Mouse (Mus musculus) neural tube, embryonic 11.5 days (tissue): ENCODE measurements around the gene Cactin. TPM values are rescaled to one million over a fixed set of nuclear protein-coding genes. Genes with fewer than 3 reads are reported as not detected.
A peak's percentile ranks its signal among the peaks of the same experiment; 100 is the strongest.

Source experiments
- ATAC-seq: fragments of 200-750 bp; cut with Nextera tagmentation; 2 replicates; pipeline ENCODE4 v1.8.0; 2017; ENCODE audit warnings: moderate number of reproducible peaks, mild to moderate bottlenecking, moderate TSS enrichment, moderate library complexity; ENCODE audit not compliant: insufficient read depth, low FRiP score, low TSS enrichment
- DNase-seq: peaks from one replicate; pipeline ENCODE4 v3.0.0-alpha.2; 2015; ENCODE audit warnings: low spot score
- H3K27ac ChIP-seq: fragments of 300-500 bp; sonication (generic); 2 replicates; pipeline ENCODE4 v1.5.1; 2014; ENCODE audit warnings: low read depth, mild to moderate bottlenecking, low read length
- H3K27me3 ChIP-seq: fragments of 300-500 bp; sonication (generic); 2 replicates; pipeline ENCODE4 v1.6.1; 2014; ENCODE audit warnings: mild to moderate bottlenecking, low read length, mixed read lengths; ENCODE audit not compliant: control insufficient read depth, insufficient read depth
- H3K36me3 ChIP-seq: fragments of 300-500 bp; sonication (generic); 2 replicates; pipeline ENCODE4 v1.6.1; 2014; ENCODE audit warnings: mild to moderate bottlenecking, low read length, moderate library complexity, mixed read lengths; ENCODE audit not compliant: control insufficient read depth, insufficient read depth
- H3K4me1 ChIP-seq: fragments of 300-500 bp; sonication (generic); 2 replicates; pipeline ENCODE4 v1.6.1; 2014; ENCODE audit warnings: low read length, mixed read lengths; ENCODE audit not compliant: control insufficient read depth, insufficient read depth
- H3K4me2 ChIP-seq: fragments of 300-500 bp; sonication (generic); 2 replicates; pipeline ENCODE4 v1.6.1; 2014; ENCODE audit warnings: low read depth, mild to moderate bottlenecking, moderate library complexity
- H3K4me3 ChIP-seq: fragments of 300-500 bp; sonication (generic); 2 replicates; pipeline ENCODE4 v1.5.1; 2014; ENCODE audit warnings: low read depth, low read length
- H3K9ac ChIP-seq: fragments of 300-500 bp; sonication (generic); 2 replicates; pipeline ENCODE4 v1.6.1; 2014; ENCODE audit warnings: mild to moderate bottlenecking, low read length
- H3K9me3 ChIP-seq: fragments of 300-500 bp; sonication (generic); 2 replicates; pipeline ENCODE4 v1.6.1; 2016; ENCODE audit warnings: low read length; ENCODE audit not compliant: control insufficient read depth
- WGBS: fragments of 180-500 bp; shearing (Covaris S2); extraction: QIAGEN DNeasy Blood & Tissue Kit; methylation state at CpG from one replicate; pipeline ENCODE4 v1.1.7; 2014; 5-methylcytosine and 5-hydroxymethylcytosine counted together
- polyA plus RNA-seq: library from polyadenylated mRNA; unstranded; fragments of >200 nt; fragmentation: Nextera tagmentation; extraction: Ambion mirVana; gene quantifications from 2 replicates; pipeline ENCODE4 v1.2.1, GENCODE M21; 2014

Cactin gene
- polyA plus RNA-seq, 1 experiment from 2014 or later, result 46.2 TPM

DNA sequence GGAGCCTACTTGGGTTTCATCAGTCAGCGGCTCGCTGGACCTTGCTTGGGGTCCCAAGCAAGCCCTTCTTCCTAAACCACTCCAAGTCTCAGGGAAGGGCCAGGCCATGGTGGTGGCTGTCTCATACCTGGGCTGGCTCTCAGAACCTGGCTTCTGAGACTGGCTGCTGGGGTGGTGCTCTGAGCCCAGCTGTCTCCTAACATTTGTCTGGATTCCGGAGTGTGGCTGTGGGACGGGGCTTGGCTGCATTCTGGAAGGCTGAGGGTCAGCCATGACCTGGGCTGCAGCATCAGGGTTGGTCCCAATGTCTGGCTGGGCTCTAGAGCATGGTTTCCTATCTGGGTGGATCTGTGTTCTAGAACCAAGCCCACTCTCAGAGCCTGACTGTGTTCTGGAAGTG is 15.7 kb downstream of the Cactin start:
- DNase-seq, result no peak
- Histone ChIP-seq H3K4me1 (no peaks in the 10 kb centered on the region; the same call in 1 of the 2 replicates), H3K9ac (no peak overlapping the region), H3K4me2 (no peak overlapping the region), H3K27ac (no peak overlapping the region), H3K4me3 (no peak overlapping the region), H3K9me3 (no peaks in the 10 kb centered on the region), H3K36me3 (no peaks in the 10 kb centered on the region), H3K27me3 (peaks cover 30% of the 10 kb centered on the region)
- 93% methylated on average over 4 of the region's 4 CpGs for WGBS
- ATAC-seq, result no peak

- Histone ChIP-seq H3K27me3 (peaks cover 47% of the 10 kb centered on the region), H3K9ac (no peak overlapping the region), H3K4me1 (no peaks in the 10 kb centered on the region), H3K4me2 (no peak overlapping the region), H3K9me3 (no peaks in the 10 kb centered on the region), H3K4me3 (no peak overlapping the region), H3K27ac (no peak overlapping the region), H3K36me3 (no peaks in the 10 kb centered on the region)
- ATAC-seq (no peak), DNase-seq (no peak)
- WGBS, result 41% methylated on average over 17 of the region's 17 CpGs
Measured at GRCm38 (mm10) chr10:81340551-81341332, 19.8 kb downstream of the Cactin start.

DNA sequence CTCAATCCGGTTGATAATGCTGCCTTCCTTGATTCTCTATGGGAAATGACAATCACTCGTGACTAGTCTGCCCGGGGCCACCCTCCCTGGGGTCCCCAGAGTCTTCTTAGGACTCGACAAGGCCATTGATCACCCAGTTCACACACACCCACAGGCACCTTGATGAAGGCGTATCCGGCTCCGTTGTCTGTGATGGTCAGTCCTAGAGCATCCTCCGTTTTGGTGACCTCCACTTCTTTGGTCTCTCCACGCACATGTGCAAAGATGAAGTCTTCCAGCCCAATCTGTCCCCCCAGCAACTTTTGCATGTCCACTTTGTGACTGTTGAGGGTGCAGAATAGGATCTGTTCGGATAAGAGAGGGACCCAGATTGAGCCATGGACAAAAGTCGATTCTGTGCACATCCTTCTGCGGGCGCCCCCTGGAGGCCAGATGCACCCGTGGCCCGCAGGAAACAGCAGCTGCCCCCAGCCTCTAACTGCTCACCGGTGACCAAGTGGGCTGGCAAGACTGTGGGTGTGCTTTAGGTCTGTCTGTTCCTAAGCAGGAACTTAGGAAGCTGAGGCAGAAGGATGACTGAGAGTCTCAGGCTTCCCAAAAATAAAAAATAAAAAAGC is 20.5 kb downstream of the Cactin start:
- no peak overlapping the region for H3K4me2 ChIP-seq
- ATAC-seq, result no peak
- DNase-seq, result peak; percentile 78
- 34% methylated on average over 16 of the region's 16 CpGs for WGBS
- H3K9me3 ChIP-seq, result no peaks in the 10 kb centered on the region
- no peaks in the 10 kb centered on the region for H3K36me3 ChIP-seq
- peaks cover 50% of the 10 kb centered on the region for H3K27me3 ChIP-seq
- H3K4me3 ChIP-seq, result no peak overlapping the region
- no peak overlapping the region for H3K27ac ChIP-seq
- no peak overlapping the region for H3K9ac ChIP-seq
- H3K4me1 ChIP-seq, result no peaks in the 10 kb centered on the region; the same call in 1 of the 2 replicates

- peaks cover 3% of the 10 kb centered on the region; the same call in 1 of the 2 replicates for H3K4me1 ChIP-seq
- H3K27ac ChIP-seq, result no peak within 1 kb of the TSS
- DNase-seq (no peak), ATAC-seq (no peak)
- H3K27me3 ChIP-seq, result peaks cover 49% of the 10 kb centered on the region
- H3K9me3 ChIP-seq, result no peaks in the 10 kb centered on the region
- H3K4me2 ChIP-seq, result peak within 1 kb of the TSS; percentile 64
- H3K36me3 ChIP-seq, result no peaks in the 10 kb centered on the region; the same call in 1 of the 2 replicates
- peak within 1 kb of the TSS; percentile 39 for H3K9ac ChIP-seq
- H3K4me3 ChIP-seq, result peak within 1 kb of the TSS; percentile 34
- 4% methylated on average over 59 of the region's 67 CpGs for WGBS
Measured at GRCm38 (mm10) chr10:81342686-81343505, 22.0 kb downstream of the Cactin start, which contains the start of gene Gipc3. Gene Gipc3 (minus strand): TSS chr10:81343266.

DNA sequence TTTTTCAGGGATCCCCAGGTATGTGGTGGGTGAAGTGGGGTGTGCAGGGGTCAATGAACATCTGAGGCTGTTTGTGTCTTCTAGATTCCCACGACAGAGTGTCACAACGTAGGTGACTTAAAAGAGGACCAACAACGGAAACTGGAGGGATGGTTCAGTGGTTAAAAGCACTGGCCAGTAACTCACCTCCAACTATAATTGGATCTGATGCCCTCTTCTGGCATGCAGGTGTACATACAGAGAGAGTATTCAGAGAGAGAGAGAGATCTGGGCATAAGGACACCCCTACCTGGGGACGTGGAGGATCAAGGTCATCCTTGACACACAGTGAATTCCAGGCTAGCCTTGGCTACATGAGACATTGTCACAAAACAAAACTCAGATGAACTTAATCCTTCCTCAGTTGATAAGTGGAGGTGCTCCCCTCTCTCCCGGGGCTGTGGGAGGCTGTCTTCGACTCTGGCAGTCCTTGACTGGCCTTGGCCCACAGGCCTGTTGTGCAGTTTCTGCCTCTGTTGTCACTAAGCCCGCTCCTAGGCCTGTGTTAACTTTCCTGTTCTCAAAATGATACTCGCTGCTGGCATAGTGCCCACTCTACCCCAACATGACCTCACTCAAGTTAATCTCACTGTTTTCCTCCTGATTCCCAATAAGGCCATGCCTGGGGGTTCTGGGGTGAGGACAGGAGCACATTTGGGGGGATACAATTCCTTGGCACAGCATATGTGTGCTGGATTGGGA is 23.7 kb downstream of the Cactin start:
- 59% methylated on average over 8 of the region's 8 CpGs for WGBS
- DNase-seq, result no peak
- H3K4me1 ChIP-seq, result peaks cover 11% of the 10 kb centered on the region

DNA sequence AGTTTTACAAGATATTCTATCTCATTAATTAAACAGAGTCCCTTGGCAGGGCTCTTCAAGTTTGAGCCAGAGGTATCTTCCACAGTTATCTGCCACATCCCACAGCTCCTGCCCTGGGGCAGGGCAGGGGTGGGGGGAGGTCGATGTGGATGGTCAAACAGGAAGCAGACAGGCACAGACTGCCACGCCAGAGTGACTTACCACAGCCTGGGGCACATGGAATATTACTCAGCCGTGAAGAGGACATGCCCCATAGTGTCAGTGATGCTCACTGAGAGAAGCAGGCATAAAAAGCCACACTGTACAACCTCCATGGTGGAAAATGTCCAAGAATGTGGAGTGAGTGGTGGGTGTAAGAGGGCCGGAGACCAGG is 24.2 kb downstream of the Cactin start:
- no peak for DNase-seq
- no peak overlapping the region for H3K4me3 ChIP-seq
- H3K4me1 ChIP-seq, result peaks cover 14% of the 10 kb centered on the region
- H3K9me3 ChIP-seq, result no peaks in the 10 kb centered on the region
- H3K36me3 ChIP-seq, result no peaks in the 10 kb centered on the region; the same call in none of the 2 replicates
- H3K27ac ChIP-seq, result no peak overlapping the region
- H3K27me3 ChIP-seq, result peaks cover 42% of the 10 kb centered on the region
- no peak overlapping the region for H3K9ac ChIP-seq
- ATAC-seq, result no peak
- WGBS, result 80% methylated on average over 4 of the region's 4 CpGs
- no peak overlapping the region for H3K4me2 ChIP-seq

More for the DNA sequence above, 23.7 kb downstream of the Cactin start:
- H3K27ac ChIP-seq, result no peak overlapping the region
- H3K4me3 ChIP-seq, result no peak overlapping the region
- no peaks in the 10 kb centered on the region; the same call in none of the 2 replicates for H3K36me3 ChIP-seq
- no peak overlapping the region for H3K9ac ChIP-seq
- no peak overlapping the region for H3K4me2 ChIP-seq
- no peak for ATAC-seq
- no peaks in the 10 kb centered on the region for H3K9me3 ChIP-seq
- peaks cover 42% of the 10 kb centered on the region for H3K27me3 ChIP-seq

DNA sequence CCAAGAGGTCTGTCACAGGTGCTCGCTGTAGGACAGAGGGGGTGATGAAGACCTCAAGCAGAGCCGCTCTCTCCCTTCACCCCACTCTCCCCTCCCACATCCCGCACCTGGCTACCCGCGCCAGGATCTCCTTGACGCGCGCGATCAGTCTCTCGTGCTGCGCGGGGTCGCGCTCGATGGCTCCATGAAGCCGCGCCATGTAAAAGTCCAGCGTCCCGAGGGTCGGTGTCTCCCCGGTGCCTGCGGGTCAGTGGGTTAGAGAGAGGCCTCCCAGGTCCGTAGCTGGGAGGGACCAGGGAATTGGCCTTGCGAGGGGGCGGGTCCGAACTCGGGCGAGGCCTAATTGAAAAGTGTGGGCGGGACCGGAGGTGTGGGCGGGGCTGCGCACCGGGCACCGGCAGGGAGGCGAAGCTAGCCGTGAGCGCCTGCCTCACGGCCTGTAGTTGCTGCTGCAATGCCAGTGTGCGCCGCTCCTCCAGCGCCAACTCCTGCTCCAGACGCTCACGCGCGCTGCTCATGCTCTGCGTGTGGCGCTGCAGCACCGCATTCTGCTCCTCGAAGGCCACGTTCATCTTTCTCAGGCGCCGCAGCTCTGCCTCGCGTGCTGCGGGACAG is 25.7 kb downstream of the Cactin start:
- H3K4me1 ChIP-seq, result peaks cover 16% of the 10 kb centered on the region
- H3K9me3 ChIP-seq, result no peaks in the 10 kb centered on the region
- peak; percentile 73 for DNase-seq
- peak overlapping the region; percentile 39 for H3K4me2 ChIP-seq
- H3K4me3 ChIP-seq, result 0 out of 2 replicates have a peak overlapping the region, but pooled peaks have one; percentile 10
- H3K9ac ChIP-seq, result no peak overlapping the region
- no peak for ATAC-seq
- H3K36me3 ChIP-seq, result no peaks in the 10 kb centered on the region; the same call in none of the 2 replicates
- 6% methylated on average over 55 of the region's 55 CpGs for WGBS
- peaks cover 37% of the 10 kb centered on the region for H3K27me3 ChIP-seq
- no peak overlapping the region for H3K27ac ChIP-seq

DNA sequence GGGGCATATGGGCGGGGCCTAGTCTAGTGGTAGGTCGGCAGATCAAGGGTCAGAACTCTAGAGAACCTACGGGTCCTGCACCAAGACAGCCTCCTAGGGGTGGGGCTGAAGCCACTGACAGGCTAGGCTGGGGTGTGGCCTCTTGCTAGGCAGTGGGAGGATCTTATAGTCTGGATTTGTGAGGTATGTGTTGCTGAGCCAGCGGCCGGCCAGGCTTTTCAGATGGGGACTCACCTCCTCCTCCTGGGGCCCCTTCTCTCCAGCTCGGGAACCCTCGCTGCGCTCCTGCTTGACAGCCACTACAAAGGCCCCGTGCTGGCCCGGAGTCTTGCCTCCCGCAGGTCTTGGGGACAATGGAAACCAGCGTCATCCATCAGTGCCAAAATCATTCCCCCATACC is 28.2 kb downstream of the Cactin start:
- no peak overlapping the region for H3K27ac ChIP-seq
- H3K9me3 ChIP-seq, result no peaks in the 10 kb centered on the region
- no peak for DNase-seq
- peak overlapping the region; percentile 94 for H3K4me3 ChIP-seq
- 5% methylated on average over 12 of the region's 12 CpGs for WGBS
- peak overlapping the region; percentile 87 for H3K9ac ChIP-seq
- H3K4me2 ChIP-seq, result peak overlapping the region; percentile 74
- no peaks in the 10 kb centered on the region; the same call in none of the 2 replicates for H3K36me3 ChIP-seq
- H3K27me3 ChIP-seq, result peaks cover 13% of the 10 kb centered on the region
- H3K4me1 ChIP-seq, result peaks cover 16% of the 10 kb centered on the region
- ATAC-seq, result no peak
